Mouse (Mus musculus): ENCODE results near the gene Tulp2. TPM values are rescaled to one million over a fixed set of nuclear protein-coding genes. Genes with fewer than 3 reads are reported as not detected.

The Tulp2 gene
- not detected for total RNA-seq (2021)
- long read RNA-seq, experiment 1 = 0 reads
- long read RNA-seq, experiment 2, partial matches to known transcripts = 0 of 1 reads
- long read RNA-seq, experiment 2, other reads (novel, unspliced or antisense) = 1 of 1 reads

DNA sequence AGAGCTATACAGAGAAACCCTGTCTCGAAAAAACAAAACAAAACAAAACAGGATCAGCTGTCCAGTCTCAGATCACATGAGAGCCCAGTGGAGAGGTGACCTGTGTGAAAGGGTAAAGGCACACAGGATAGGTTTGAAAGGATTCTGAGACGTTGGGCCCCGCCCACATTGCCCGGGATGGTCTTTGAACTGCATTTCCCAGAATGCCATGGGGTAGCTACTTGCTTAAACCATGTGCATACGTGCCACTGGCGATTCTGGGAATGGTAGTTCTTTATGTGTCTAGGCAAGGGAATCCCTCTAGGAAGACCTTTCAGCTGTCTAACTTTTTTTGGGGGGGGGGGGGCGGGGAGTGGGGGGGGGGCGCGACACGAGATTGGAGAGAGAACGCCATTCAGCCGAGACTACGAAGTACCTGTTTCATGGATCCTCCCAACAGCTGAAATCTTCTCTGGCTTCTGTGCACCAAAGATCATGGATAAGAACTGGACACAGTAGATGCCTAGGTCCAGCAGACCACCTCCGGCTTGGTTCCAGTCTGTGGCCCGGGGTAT is at the start of gene Tulp2:
Gene Tulp2 (plus strand): TSS at position 504 of the 554 bp plus-strand sequence.
- peak; percentile 70 to 79 for DNase-seq (ENCODE audit: low spot score in 2 of 2)
- intact Hi-C loops (cut with DNase I) = no loop called here

DNA sequence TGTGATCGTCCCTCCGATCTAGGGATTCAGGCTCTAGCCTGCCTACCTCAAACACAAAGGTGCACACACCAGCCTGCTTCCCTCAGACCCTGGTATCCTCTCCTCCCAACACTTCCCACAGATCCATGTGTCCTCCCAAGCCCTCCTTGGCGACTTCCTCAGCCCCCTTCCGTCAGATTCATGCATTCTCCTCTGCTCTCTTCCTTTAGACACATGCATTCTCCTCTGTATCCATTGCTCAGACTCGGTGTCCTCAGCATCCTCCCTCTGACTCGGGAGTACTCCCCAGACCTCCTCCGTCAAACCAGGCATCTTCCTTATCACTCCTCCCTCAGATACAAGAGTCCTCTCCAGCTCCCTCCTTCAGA is 47.9 kb upstream of the Tulp2 start:
- intact Hi-C loops (cut with DNase I) = no loop called here
- DNase-seq (ENCODE audit: low spot score in 2 of 2) = no peak

DNA sequence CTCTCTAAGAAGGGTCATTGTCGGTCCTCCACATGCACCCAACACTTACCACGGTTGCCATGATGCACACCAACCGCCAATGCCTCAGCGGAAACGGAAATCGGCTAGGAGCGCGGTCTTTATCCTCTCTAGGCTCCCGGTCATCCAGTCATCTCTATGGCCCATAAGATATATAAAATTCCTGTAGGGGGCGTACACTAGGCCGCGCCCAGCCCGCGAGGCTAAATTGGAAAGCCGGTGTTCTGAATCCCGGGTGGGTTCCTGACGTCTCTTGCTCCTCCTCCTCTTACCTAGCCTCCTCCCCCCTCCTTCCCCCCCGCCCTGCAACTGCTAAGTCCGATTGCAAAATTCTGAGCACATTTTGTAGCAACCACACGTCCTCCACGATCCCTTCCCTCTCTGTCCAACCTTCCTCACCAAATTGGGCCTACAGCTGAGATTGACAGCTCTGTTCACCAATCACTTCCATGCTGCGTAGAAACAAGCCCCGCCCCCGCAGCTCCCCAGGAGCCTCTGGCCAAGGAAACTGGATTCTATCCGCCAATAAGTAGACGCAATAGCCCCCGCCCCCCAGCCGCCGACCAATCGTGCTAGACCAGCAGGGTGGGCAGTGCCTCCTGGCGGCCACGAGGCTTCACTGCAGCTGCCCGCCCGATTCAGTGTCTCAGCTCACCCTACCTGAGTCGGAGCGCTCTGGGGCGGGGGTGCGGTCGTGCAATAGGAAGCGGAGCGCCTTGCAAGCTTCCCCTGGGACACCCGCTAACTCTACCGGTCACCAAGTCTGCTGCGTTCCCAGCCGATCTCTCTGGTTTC is 47.3 kb upstream of the Tulp2 start, which contains the start of gene Gys1:
Gene Gys1 (plus strand): TSS at position 642 of the 813 bp plus-strand sequence.
- intact Hi-C loops (cut with DNase I) = no loop called here
- peak; percentile 100 for DNase-seq (ENCODE audit: low spot score in 2 of 2)

DNA sequence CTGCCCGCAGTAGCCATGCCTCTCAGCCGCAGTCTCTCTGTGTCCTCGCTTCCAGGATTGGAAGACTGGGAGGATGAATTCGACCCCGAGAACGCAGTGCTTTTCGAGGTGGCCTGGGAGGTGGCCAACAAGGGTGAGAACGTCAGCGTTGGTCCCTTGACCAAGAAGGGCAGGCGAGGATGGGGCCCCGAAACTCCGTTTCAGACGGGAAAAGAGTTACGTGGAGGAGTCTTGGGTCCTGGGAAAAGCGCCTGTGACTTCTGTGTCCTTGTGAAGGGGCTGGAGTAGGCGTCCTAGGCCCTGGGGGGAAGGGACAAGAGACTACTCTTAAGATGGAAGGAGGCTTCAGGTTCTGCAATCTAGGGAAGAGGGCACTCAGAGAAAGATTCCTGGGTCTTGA is 46.6 kb upstream of the Tulp2 start:
- DNase-seq (ENCODE audit: low spot score in 2 of 2) = no peak
- intact Hi-C loops (cut with DNase I) = no loop called here

DNA sequence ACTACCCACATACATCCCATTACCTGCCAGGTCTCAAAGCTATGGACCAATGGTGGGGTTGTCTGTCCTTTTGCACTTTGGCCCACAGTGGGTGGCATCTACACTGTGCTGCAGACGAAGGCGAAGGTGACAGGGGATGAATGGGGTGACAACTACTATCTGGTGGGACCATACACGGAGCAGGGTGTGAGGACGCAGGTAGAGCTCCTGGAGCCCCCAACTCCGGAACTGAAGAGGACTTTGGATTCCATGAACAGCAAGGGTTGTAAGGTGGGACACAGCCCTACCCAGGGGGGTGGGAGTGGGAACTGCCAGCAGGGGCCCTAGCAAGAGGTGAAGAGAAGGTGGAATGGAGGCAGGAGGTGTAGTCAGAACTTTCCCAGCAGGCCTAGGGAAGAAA is 45.2 kb upstream of the Tulp2 start:
- DNase-seq (ENCODE audit: low spot score in 2 of 2) = no peak
- intact Hi-C loops (cut with DNase I) = no loop called here

DNA sequence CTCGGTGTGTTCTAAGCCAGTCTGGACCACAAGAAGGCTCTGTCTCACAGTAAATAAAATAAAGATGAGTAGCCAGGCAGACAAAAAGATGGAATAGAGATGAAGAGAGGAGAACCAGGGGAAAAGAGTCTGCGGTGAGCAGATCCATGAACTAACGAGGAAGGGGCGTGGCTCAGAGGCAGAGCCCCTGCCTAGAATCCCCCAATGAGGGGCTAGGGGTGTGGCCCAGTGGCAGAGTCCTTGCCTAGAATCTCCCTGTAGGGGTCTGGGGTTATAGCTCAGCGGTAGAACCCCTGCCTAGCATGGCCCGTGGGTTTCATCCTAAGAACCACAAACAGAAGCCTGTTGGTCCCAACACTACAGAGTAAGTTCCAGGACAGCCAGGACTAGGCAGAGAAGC is 44.6 kb upstream of the Tulp2 start:
- DNase-seq (ENCODE audit: low spot score in 2 of 2) = no peak
- intact Hi-C loops (cut with DNase I) = no loop called here

DNA sequence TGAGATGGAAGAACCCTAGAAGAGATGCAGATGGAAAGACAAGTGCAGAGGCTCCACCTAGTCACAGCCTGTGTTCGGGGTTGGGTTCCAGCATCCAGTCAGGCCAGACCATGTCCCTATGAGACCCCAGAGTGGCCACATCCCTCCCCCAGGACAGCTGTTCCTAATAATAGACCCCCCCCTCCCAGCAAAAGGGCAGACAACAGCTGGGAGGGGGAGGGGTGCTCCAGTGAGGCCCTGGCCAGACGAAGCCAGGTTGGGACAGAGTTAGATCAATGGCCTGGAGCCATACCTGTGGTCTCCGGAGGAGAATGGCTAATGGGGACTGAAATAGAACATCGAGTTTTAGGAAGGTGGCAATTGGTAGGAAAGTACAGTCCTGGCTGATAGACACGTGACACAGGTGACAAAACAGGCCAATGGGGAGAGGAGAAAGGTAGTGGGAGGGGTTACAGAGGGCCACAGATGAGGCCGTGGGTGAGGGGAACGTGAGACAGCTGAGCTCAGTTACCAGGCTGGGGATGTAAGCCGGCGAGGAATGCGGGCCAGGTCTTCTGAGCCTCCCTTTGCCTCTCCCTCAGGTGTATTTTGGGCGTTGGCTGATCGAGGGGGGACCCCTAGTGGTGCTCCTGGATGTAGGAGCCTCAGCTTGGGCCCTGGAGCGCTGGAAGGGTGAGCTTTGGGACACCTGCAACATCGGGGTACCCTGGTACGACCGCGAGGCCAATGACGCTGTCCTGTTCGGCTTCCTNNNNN is 44.0 kb upstream of the Tulp2 start, which contains the start of gene Ruvbl2:
Gene Ruvbl2 (minus strand): TSS at position 576 of the 756 bp plus-strand sequence.
- DNase-seq (ENCODE audit: low spot score in 2 of 2) = no peak
- intact Hi-C loops (cut with DNase I) = no loop called here

DNA sequence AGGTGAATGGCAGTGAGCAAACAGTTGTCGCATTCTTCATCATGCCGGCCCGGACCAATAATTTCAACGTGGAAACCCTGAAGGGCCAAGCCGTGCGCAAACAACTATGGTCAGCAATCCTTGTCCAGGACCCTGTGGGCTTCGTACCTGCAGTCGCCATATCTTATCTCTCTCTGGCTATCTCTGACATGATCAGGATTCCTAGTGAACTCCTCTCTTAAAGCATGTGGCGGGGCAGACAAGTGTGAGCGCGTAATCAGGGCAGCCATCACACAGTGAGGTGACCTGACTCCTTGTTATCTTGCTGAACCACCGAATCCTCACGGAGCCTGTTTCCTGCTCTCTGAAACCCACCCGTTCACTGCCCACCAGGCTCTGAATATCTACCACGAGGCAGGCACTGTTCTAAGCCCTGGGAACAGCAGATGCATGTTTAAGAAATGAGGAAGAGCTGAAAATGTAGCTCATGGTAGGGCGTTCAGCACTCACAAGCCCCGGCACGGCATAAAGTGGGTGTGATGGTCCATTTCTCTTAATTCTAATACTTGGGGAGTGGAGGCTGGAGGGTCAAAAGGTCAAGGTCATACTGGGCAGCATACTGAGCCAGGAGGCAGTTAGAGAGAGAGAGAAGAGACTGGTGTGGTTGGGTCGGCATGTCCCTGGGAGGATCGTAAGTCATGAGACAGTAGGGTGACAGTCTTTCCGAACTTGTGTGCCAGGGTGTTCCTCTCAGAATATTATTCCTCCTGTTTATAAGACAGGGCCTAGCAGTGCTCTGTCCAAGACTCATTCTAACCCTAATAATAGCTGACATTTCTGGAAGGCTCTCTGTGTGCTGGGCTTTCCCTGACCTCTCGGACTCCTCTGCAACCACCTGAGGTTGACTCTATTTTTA is 37.9 kb upstream of the Tulp2 start:
- DNase-seq (ENCODE audit: low spot score in 2 of 2) = no peak
- intact Hi-C loops (cut with DNase I) = no loop called here

DNA sequence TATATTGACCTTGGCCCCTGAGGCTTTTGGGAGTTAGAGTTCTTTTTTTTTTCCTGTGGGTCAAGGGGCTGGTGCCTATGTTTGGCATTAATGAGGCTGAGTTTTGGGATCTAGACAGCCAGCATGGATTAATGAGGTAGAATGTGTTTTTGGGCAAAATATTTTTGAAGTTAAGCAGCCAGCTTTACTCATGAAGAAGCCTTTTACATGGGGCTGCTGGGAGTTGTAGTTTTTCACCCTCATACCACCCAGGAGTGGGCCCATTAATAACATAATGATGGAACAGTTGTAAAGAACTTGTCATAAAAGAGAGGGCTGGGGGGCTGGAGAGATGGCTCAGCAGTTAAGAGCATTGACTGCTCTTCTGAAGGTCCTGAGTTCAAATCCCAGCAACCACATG is 35.1 kb upstream of the Tulp2 start:
- no peak for DNase-seq (ENCODE audit: low spot score in 2 of 2)
- intact Hi-C loops (cut with DNase I) = no loop called here

DNA sequence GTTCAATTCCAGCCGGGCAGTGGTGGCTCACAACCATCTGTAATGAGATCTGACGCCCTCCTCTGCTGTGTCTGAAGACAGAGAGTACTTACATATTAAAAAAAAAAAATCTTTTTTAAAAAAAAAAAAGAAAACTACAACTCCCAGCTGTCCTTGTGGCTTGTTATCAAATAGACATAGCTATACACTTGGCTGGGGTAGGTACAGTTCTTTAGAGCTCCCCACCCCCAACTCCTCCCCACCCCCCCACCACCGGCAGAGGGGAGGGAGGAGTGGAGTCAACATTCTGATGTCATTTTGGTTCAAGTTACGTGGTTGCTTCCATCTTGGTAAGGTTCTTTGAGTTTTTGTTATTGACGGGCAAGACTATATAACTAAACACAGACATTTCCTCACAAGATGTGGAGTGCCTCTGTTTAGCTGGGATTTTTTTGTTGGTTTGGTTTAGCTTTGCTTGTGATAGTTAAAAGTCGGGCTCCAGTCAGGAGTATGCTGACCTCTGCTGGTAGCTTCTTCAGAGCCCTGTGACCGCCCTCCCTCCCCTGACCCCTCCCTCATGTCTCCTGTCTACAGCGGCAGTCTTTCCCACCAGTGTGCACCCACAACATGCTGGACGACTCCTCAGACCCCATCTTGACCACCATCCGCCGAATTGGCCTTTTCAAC is 34.2 kb upstream of the Tulp2 start:
- peak in 1 of 2 experiments; percentile 52 for DNase-seq (ENCODE audit: low spot score in 2 of 2)
- intact Hi-C loops (cut with DNase I) = no loop called here

DNA sequence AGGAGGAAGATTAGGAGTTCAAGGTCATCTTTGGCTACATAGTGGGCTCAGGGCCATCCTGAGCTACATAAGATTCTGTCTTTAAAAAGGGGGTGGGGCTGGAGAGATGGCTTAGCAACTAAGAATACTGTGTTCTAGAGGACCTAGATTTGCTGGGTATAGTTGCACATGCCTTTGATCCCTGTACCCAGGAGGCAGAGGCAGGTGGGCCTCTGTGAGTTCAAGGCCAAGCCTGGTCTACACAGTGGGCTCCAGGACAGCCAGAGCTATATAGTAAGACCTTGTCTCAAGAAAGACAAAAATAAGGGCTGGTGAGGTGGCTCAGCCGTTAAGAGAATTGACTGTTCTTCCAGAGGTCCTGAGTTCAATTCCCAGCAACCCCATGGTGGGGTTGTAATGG is 31.7 kb upstream of the Tulp2 start:
- intact Hi-C loops (cut with DNase I) = no loop called here
- no peak for DNase-seq (ENCODE audit: low spot score in 2 of 2)

DNA sequence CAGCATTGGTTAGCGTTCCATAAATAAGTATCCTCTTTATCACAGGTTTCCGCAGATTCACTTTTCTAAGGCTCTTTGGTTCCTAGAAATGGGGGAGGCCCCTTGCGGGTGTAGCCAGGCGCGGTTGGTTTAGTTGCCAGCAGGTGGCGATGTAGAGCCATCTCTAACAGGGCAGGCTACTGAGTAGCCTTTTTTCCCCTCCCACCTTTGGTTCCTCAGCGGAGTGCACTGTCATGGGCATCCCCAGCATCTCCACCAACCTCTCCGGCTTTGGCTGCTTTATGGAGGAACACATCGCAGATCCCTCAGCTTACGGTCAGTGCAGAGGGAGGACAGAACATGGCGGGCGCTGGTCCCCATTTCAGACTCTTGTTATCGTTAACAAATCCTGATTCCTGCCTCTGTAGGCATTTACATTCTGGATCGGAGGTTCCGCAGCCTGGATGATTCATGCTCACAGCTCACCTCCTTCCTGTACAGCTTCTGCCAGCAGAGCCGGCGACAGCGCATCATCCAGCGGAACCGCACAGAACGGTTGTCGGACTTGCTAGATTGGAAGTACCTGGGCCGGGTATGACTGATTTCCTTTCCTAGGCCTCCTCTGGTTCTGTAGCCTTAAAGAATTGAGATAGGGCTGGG is 30.2 kb upstream of the Tulp2 start:
- intact Hi-C loops (cut with DNase I) = no loop called here
- DNase-seq (ENCODE audit: low spot score in 2 of 2) = peak; percentile 92

DNA sequence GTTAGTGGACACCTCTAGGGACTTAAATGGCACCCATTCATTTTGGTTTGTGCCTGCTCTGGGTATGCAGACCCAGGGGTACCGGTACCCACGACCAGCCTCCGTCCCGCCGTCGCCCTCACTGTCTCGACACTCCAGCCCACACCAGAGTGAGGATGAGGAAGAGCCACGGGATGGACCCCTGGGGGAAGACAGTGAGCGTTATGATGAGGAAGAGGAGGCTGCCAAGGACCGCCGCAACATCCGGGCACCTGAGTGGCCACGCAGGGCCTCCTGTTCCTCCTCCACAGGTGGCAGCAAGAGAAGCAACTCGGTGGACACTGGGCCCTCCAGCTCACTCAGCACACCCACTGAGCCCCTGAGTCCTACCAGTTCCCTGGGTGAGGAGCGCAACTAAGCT is 26.7 kb upstream of the Tulp2 start:
- intact Hi-C loops (cut with DNase I) = no loop called here
- DNase-seq (ENCODE audit: low spot score in 2 of 2) = no peak

DNA sequence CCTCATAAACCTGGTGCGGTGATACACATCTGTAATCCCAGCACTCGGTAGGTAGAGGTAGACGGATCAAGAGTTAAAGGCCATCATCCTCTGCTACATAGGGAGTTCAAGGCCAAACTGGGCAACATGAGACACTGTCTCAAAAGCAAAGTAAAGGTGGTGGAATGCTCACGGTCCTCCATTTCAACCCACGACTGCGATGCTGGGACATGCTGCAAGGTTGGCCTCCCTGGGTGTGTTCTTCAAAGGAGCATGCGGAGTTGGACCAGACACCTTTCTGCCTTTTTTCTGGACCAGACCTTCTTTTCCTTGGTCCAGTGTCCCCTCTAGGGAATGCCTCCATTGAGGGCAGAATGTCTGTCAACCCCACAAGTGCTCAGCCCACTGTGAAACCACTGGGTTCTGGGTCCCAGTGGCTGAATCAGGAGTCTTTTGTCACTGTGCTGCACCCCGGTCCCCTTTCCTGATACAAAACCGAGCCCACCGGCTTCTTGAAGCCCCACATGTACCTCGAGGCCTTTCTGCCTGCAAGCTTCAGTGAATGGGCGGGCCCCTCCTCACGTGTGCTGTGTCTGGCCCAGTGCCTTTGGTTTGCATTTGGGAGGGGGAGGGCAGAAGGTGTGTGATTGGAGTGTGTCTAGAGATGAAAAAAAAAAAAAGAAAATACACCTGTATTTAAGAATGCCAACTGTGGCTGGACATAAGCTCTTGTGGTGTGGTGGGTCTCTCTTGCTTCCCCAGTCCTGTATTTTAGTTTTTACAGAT is 25.6 kb upstream of the Tulp2 start:
- DNase-seq (ENCODE audit: low spot score in 2 of 2) = no peak

DNA sequence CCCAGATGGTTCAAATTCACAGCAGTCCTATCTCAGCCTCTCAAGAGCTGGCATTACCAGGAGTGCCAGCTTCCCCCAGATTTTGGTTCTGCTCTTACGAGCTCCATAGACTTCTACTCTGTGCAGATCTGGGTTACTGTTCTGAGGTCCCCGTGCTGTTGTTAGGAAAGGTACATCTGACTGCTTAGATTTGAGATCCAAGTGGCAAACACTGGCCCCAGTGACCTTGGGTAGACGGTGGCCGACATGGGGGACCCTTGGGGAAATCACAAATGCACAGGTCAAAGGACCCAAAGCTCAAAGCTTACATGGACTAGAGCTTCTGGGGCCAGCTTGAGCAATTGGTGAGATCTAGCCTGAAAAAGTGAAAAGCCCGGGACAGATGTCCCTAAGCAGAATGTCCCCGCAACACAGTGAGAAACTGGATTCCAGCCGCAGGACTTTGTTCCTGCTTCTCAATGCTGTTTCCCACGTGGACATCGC is 24.9 kb upstream of the Tulp2 start:
- DNase-seq (ENCODE audit: low spot score in 2 of 2) = no peak
- intact Hi-C loops (cut with DNase I) = no loop called here

More for the DNA sequence above, 25.6 kb upstream of the Tulp2 start:
- intact Hi-C loops (cut with DNase I) = no loop called here

DNA sequence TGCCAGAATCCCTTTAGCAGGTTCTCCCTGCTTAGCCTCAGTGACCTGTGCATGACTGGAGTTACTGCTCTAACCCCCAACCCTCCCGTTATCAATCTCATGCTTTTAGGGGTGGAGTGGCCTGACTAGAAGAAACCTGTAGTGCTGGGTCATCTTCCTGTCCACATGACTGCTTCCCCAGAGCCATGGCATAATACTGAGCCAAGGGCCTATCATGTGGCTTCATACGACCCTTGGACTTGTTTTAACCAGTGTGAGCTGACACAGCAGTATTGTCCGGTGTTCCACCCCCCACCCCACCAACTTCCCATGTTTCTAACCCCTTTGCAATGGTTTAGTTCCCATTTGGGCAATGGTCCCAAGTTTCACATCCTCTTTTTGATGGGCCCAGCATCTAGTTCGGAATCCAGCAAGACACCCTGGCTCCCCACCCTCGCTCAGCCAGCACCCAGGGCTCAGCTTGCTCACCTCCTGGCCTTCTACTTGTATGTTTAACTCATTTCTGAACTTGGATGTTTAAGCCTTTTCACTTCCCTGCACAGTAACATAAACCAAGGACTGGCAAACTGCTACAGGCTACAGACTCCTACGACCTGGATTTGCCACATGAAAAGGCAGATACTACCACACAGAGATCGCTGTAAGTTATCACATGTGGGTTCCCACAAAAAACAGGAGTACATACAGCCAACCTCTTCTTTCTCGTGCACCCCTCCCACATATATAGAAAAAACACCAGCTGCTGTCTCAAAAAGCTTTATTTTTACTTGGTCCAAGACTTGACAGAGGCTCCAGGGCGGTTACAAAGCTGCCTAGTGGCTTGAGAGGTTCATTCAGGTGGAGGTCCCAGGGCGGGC is 24.2 kb upstream of the Tulp2 start:
- DNase-seq (ENCODE audit: low spot score in 2 of 2) = peak in 1 of 2 experiments; percentile 61
- intact Hi-C loops (cut with DNase I) = no loop called here
